Mouse (Mus musculus) cerebellum, adult 11-12 months (tissue): ENCODE measurements around the gene Exoc2.
A peak's percentile ranks its signal among the peaks of the same experiment; 100 is the strongest.

Source experiments
- DNase-seq: peaks from one replicate; pipeline ENCODE4 v3.0.0; 2022

Gene Exoc2

DNA sequence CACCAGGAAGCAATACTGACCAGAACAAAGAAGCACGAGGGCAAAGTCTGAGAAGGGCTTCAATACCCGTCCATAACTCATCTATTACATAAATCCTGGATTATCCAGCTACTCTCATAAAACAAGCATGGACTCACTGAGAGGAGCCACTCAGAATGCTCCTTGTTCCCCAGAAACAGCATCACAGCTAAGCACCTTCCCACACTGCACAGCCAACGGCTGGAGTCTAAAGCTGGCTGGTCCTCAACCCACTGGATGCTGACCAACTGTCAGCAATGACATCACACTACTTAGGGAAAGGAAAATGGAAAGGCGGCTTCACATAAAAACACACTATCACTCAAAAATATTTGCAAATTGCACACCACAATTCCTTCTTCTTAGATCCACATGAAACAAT, 5.6 kb downstream of the Exoc2 start:
- no peak for DNase-seq

DNA sequence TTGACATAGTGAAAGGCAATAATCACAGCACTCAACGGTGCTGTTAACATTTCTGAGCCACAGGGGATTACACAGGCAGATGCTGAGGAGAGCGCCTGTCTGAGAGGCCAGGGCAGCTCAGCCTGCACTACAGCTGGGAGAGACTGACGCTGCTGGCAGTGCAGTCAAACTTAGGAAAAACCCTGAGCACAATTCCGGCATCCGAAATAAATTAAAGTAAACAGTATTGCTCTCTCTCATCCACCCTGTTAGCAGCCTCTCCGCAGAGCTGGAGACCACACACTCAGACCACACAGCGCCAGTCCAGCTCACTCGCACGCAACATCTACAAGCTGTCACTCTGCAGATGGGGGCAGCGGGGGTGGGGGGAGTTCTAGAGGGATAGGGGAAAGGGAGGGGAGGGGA, 7.4 kb downstream of the Exoc2 start:
- DNase-seq, result no peak

DNA sequence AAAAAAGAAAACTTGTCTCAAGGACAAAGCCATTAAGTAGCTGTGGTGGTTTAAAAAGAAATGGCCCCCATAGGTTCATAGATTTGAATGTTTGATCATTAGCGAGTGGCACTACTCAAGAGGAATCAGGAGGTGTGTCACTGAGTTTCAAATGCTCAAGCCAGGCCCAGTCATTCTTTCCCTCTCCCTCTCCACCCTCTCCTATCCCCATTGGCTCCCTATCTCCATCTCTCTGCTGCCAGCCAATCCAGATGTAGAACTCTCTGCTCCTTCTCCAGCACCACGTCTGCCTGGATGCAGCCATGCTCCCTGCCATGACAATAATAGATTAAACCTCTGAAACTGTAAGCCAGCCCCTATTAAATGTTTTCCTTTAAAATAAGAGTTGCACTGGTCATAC, 12.0 kb downstream of the Exoc2 start:
- DNase-seq, result no peak

DNA sequence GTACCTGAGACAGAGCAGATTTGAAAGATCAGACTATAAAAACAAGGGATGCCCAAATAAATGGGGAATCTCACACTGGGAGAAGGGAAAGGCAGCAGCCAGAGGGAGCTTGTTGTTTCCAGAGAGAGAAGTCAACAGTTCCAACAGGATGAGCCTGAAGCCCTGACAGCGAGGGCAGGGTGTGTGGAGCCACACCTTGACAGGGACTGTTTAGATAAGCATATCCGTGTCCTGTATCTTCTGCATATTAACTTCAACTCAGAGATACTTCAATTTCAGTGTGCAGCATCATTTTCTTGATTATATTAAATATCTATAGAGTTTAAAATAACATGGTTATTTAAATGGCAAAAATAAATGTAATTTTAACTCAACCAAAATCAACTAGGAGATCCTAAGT, 13.2 kb downstream of the Exoc2 start:
- DNase-seq, result no peak

DNA sequence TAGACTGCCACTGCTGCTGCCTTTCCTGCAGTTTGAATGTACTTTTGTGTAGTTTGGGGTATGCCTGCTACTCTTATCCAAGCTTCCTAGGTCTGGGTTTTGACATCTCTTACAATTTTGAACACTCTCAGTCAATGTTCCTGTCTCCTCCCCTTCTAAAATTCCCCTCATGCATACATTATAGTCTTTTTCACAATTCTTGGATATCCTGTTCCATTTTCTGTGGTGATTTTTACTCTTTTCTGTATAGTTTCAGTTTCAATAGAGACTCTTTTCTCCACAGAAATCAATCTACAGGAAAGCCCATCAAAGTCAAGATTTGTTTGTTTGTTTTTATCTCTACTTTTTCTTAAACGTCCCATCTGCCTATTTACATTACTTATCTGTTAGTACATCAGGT, 20.3 kb downstream of the Exoc2 start:
- DNase-seq, result no peak

DNA sequence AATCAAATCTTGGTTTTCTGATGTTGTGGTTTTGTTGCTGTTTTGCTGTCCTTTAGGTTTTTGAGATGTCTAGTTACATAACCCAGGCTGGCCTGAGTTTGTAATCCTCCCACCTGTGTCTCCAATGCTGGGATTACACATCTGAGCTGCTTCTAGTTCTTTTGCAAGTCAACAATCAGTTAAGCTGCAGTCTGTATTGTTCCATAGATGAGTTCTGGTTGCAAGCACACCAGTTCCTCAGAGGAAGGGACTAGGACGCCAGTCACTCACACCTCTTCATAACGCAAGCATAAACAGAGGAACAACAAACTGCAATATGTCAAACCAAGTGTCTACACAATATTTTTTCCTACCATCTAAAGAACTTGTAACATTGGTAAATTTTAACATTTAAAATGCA, 21.8 kb downstream of the Exoc2 start:
- no peak for DNase-seq

DNA sequence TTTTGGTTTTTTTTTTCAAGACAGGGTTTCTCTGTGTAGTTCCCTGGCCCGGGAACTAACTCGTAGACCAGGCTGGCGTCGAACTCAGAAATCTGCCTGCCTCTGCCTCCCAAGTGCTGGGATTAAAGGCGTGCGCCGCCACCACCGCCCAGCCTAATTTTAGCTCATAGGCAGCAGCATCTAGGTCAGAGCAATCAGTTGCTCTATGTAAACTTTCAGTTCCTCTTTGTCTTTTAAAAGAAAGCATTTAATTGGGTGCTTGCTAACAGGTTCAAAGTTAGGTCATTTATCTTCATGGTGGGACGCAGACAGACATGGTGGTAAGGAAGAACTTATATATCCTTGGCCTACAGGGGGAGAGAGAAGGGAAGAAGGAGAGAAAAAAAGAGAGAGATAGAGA, 24.7 kb downstream of the Exoc2 start:
- DNase-seq, result no peak

DNA sequence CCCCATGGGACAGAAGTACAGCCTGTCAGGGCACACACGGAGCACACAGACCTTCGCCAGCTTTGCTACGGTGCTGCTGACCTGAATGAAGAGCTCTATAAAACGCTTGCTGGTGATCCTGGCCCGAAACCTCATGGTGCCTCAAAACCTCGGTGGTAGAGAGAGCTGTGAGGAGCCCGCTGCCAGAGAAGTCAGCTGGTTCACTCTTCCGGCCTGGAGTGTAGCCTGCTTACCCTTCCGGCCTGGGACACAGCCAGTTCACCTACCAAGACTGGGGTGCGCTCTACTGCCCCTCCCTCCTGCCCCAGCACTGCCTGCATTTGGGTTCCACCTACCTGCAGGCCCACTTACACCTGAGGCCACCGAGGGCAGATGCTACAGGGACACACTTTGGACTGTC, 26.4 kb downstream of the Exoc2 start, which contains the start of gene Hus1b:
Gene Hus1b, minus strand, starts transcription at position 220 of the 400 bp plus-strand sequence.
- peak; percentile 27 for DNase-seq

DNA sequence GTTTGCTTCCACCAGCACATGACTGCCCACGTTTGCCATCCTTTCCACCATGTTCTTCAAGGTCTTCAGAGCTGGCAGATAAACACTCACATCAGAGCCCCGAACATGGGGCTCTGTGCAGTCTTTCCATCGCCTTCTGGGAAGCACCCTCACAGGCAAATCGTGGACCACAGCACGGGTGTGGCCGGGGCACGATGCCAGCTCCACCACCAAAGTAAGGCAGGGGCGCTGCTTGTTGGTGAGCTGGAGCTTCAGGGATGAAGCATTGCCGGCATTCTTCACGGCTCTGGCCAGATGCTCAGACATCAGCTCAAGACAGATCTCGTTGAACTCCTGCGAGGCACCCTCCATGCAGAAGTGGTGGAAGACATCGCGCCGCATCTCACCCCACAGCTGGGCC, 26.8 kb downstream of the Exoc2 start:
- peak; percentile 15 for DNase-seq

DNA sequence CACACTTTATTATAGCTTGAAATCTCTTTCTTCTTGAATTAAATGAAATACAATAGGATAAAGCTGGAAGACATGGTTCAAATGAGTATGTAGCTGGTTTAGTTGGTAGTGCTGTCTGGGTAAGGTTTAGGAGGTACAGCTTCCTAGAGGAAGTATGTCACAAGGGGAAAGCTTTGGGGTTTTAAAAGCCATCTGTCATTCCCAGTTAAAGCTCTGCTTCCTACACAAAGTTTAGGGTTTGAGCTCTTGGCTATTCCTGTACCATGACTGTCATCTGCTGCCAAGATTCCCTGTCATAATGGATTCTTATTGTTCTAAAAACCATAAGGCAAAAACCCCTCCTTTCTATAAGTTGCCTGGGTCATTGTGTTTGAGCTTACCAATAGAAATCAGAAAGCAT, 28.1 kb downstream of the Exoc2 start:
- DNase-seq, result no peak

DNA sequence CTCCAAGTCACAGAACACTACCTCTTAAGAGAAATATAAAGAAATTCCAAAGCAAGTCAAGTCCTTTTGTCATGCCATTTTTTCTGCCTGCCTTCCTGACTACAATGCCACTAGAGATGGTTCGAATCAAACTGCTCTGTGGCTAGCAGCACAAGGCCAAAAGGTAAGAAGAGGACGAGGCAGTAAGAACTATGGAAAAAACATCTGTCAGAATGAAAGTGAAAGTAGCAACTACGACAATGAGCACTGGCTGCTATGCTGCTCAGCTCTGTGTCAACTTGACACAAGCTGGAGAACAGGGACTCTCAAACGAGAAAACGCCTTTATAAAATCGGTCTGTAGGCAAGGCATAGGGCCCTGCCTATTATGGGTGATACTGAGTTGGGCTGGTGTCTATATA, 40.9 kb downstream of the Exoc2 start:
- no peak for DNase-seq

DNA sequence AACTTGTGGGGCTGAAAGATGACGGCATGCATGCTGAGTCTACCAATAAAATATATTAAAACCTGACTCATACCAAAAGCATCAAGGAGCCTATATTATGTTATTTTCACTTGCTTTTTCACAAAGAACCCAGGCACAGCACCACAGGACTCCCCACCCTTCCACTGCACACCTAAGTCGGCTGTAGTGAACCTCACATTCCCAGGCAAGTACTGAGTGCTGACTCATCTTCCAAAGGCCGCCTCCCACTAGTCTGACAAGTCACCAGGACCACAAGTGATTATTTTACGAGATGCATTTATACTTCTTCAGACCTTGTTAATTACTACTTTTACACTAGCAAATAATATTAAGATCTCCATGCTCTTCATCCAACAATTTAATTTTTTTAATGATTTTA, 42.3 kb downstream of the Exoc2 start:
- DNase-seq, result no peak

DNA sequence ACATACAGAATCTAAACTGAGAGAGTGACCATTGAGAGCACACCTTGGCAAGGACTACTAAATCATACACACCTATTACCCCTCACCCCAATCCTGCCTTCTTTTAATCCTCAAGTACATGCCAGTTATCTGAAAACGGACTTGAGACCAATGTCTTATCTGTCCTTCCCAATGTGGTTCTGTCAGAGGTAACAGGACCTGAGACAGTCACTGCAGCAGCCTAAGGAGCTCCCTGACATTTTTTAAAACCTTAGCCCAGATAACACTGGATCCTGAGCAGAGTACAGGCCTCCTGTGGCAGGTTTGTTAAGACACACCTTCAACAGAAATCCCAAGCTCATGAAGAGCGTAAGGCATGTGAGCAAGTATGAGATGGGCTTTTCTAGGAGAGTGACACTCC, 44.8 kb downstream of the Exoc2 start:
- DNase-seq, result no peak

DNA sequence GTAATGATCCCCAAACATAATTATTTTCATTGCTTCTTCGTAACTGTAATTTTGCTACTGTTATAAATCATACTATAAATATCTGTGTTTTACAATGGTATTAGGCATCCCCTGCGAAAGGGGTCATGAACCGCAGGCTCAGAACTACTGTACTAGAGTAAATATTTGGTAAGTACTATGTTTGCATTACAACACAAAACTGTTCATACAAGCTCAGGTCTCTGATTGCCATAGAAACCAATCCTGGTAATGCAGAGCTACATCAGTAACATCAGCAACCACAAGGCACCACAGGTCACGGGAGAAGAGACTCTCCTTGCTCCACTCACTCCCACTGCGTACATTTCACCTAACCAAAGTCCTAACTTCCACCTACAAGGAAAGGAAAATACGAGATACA, 49.6 kb downstream of the Exoc2 start:
- no peak for DNase-seq

DNA sequence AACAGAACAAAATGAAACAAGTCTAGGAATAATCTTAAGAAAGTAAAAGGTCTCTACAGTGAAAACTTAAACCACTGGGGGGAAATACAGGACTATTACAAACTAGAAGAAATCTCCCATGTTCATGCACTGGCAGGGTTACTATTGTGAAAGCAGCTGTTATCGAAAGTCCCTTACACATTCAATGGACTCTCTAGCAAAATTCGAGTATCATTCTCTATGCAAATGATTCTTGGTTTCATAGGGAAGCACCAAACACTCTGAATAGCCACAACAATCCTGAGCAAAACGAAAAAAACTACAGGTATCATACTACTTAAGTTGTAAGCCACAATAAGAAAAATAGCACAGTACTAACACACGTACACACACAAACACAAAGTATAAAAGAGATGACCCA, 52.0 kb downstream of the Exoc2 start:
- no peak for DNase-seq

DNA sequence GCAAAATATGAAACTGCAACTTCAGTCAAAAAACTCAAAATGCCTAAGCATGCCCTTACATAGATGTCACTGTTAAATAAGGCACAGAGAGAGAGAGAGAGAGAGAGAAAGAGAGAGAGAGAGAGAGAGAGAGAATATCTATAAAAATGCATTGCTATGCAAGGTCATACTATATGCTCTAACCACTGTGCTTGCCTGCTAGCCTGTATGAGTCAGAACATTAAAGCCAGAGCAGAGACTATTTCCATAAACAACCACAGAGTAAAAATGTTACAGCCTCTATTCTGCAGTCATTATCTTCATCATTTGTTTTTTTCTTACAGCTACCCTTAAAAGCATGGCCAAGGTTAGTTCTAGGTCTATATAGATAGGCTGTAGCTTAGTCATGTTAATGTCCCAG, 60.1 kb downstream of the Exoc2 start:
- DNase-seq, result no peak

DNA sequence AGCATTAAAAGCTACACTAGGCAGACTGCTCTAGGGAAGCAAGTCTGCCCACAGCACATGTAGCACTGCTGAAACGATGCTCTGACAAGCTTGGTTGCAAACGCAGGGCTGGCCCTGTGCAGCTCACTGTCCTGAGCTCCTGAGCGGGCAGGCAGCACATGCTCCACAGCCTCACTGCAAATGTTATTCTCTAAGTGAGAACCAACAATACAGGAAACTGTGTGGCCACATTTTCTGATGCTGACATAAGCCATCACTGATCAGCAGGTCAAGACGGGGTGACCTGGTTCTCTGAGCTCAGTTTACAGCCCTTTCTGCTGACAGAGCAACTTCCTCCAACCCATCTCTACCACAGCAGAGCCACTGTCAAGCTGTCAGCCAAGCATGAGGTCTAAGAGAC, 60.9 kb downstream of the Exoc2 start:
- DNase-seq, result no peak

DNA sequence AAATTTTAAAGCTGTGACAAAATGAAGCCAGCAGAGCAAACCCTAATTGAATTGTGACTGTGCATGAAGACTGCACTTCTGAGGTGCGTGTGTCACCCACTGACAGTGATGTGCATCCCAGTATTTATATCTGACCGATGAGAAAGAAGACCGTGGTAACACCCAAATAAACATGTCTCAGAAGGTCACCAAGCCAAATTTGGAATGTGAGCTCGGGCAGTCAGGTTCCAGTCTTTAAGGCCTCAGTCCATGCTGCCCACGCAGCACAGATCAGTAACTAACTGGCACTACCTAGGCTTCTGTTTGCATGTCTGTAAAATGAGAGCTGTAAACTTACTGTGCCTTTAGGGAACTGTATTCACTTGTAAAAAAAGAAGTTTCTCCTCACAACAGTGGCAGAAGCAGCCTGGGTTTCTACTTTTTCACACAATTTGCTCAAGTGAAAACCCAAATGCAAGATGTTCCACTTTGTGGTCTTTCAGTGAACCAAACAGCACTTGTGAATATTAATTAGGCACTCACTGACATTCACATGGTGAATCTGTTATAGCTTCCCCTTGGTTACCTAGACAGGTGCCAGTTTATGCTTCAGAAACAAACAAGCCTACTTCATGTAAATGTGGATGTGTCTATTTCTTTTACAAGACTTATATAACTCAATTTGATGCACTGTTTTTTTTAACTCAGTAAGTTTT, 61.8 kb downstream of the Exoc2 start:
- DNase-seq, result no peak

DNA sequence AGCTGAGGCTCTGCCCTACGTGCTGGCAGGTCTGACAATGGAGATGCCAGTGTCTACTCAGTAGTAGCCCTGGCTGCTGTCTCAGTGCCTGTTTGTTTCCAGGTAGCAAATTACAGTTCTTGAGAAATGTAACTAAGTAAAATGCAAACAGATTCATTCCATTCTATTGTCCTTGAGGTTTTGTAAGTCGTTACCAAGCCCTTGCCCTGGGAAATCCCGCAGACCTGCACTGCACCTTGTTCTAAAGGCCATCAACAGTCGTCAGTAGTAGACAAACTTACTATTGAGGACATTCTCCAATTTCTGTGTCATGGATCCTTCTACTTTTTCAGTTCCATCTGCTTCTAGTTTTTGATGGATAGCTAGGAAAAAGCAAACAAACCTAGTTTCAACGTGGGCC, 63.0 kb downstream of the Exoc2 start:
- DNase-seq, result no peak

DNA sequence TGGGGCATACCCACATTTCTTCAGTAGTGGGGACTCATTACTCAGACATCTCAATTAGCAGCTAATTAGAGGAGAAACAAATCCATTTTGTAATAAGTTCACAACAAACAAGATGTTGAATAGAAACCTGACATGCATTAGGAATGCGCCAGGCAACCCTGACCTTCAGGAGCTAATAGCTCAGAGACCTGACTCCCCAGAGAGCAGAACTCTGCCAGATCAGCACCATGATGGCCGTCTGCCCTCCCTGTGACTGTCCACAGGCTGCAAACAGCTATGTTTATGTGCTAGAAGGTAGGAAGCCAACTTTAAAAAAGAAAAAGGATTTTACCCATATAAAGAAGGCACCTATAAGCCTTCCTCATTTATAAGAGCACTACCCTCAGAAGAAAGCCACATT, 71.6 kb downstream of the Exoc2 start:
- no peak for DNase-seq

DNA sequence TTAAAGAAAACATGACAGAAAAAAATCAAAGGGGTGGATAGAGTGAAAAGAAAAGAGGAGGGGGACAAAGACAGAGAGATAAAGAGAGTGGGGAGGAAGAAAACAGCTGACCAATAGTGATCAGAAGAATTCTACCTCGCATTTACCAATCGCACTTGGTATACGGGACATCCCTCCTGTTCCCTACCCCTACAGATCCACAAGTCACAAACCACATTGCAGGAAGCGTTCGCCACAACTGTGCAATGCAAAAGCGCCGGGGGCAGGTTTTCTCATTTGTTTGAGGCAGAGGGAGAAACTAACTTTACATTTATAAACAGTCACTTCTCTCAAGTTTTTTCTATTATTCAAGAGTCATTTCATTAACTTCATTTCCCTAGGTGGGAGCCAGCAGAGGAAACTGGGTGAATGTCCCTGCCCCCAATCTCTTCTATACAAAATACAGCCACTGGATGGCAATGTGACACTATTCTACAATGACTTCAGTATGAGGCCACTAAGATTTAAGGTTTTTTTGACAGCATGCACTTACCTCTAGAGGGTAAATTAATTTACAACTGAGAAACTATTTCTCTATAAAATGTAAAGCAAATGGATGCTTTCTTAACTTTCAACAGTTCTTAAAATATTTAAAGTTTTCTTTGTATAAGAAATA, 72.4 kb downstream of the Exoc2 start:
- DNase-seq, result no peak

DNA sequence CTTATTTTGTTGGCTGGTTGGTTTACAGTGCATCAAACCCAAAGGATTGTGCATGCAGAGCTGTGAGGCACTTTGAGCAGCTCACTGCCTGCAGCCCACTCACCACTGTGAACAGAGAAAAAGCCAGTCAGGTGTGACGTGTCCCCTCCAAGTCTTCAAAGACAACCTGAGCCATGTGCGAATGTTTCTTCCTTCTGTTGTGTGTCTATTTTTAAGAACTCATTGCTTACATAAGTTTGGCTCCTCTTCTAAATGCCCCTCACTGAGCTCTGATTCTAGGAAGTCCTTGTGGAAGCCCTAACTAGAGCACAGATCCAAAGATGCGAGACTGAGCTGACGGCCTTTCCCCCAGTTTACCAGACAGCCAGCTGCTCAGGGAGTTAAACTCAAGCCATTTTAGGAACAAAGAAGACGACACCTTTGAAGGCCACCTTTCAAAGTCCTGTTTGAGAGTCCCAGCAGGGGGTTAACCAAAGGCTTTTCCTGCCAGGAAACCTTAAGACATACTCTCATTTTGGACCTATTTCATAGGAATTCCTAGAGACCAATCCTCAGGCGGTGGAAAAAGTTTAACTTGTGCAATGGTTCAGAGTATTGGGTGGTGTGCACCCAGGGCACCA, 79.8 kb downstream of the Exoc2 start:
- no peak for DNase-seq

DNA sequence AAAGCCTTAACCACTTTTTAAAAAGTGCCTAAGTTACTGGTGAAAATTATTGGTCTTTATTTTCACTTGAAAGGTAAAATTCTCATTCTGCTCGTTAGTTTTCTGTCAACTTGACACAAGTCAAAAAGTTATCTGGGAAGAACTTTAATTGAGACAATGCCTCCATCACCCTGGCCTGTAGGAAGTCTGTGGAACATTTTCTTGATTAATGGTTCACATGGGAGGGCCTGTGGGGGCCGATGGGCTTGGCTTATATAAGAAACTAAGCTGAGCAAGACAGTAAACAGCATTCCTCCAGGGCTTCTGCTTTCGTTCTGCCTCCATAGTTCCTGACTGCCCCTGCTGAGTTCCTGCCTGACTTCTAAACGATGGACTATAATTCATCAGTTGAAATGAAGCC, 81.6 kb downstream of the Exoc2 start:
- DNase-seq, result no peak

DNA sequence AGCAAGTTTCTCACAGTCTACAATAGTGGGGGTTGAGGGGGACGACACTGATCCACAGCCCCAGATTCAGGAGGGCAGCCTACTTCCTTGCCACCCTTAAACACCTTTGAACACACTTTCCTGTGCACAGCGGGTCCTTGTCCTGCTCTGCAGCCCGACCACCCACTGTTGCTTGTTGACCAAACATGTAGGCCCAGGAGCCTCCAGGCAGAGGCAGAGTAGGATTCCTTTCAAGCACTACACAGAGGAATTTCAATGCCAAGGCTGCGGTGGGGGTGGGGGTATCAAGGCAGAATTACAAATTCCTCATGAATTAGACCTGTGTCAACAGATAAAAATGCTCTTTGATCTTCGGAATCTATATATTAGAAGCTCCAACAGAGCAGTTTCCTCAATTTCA, 82.7 kb downstream of the Exoc2 start:
- no peak for DNase-seq

DNA sequence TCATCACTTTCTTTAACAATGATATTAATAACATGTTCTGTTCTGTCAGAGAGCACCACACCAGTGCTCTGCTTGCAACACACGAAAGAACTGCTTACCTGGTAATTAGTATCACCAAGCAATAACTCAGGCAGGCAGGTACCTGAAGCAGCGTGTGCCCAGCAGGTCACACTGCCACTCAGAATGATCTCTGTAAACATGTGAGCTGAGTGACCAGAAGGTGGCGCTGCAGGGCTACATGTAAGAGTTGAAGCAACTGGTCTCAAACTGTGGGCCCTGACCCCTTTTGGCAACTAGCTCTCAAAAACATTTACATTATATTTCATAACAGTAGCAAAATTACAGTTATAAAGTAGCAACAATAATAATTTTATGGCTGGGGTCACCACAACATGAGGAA, 85.4 kb downstream of the Exoc2 start:
- DNase-seq, result peak; percentile 29
